Mouse (Mus musculus): Measurements from ENCODE around the gene Pim1.

DNA sequence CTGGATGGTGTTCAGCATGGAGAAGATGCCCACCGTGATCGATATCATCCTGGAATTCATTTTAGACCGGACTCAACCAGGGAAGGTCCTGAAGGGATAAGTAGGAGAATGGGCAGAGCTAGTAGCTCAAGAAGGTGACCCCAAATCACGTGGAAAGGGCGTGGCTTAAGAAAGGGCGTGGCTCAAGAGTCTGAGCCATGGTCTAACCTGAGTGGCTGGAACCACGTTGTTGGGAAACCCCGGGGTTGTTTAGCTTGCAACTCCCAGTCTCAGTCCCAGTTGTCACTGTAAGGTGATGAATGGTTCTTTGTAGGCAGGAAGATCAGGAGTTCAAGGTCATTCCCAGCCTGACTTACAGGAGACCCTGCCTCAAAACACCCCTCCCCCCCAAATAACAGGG is 29.2 kb downstream of the Pim1 start:
- TF ChIP-seq CTCF (IDR thresholded peaks at IDR 0.05; ENCODE audit: borderline replicate concordance, insufficient read depth, low read depth, low read length) (no peak), POLR2A (IDR thresholded peaks at IDR 0.05; ENCODE audit: borderline replicate concordance, insufficient read depth, low read length) (no peak)

All from cerebellum, adult 2 months (tissue).